ENCODE assay signal across 23 mouse cellular contexts in the genomic region with DNA sequence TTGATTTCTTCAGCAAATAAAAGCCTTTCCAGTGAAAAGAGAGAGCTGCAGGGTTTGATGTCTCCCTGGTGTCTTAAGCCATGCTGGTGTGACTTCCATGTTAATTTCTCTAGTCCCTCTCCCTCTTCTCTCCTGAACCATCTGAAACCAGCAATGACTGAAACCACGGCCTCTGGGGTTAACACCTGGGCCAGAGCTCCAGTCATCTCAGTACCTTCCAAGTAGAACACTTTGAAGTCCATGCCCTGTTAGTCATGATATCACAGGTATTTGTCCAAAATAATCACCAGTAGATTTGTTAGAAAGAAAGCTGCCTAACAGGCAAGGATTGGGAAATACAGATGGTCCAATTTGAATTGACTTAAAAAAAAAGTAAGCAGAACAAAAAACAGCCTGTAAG. TPM values are rescaled to one million over a fixed set of nuclear protein-coding genes. Genes with fewer than 3 reads are reported as not detected.
"Had no signal": no experiment of that assay in that cellular context is flagged by ENCODE, and none has a peak within 500 bp of the region (broad histone marks: within the 10 kb centered on the region; RNA-seq: fewer than 3 reads in every experiment).

No protein-coding gene starts in this region.

- H3K4me1 ChIP-seq: stomach, embryonic 15.5 days had no signal

- H3K9ac ChIP-seq: neural tube, embryonic 13.5 days; neural tube, embryonic 15.5 days; stomach, embryonic 15.5 days had no signal

- H3K36me3 ChIP-seq: neural tube, embryonic 13.5 days; neural tube, embryonic 15.5 days; stomach, embryonic 15.5 days had no signal

- H3K9me3 ChIP-seq: neural tube, embryonic 13.5 days; neural tube, embryonic 15.5 days; stomach, embryonic 15.5 days had no signal

- H3K4me2 ChIP-seq: neural tube, embryonic 13.5 days; neural tube, embryonic 15.5 days; stomach, embryonic 15.5 days had no signal

- H3K27me3 ChIP-seq: neural tube, embryonic 13.5 days; neural tube, embryonic 15.5 days; stomach, embryonic 15.5 days had no signal

- DNase-seq: retina, postnatal 1 day; right cerebral cortex, adult 18-20 months; right cerebral cortex, postnatal 14 days; right cerebral cortex, postnatal 25 days; right cerebral cortex, postnatal 4 days; spleen, adult 18-20 months; thymus, adult 18-20 months; thymus, adult 2 months; thymus, postnatal 14 days; thymus, postnatal 25 days; thymus, postnatal 36 days; thymus, postnatal 4 days had no signal

- H3K27ac ChIP-seq: neural tube, embryonic 13.5 days; neural tube, embryonic 15.5 days; stomach, embryonic 15.5 days; stomach, postnatal 0 days had no signal

- H3K4me3 ChIP-seq: neural tube, embryonic 13.5 days; neural tube, embryonic 15.5 days; stomach, embryonic 15.5 days had no signal

RNA-seq across cellular contexts. Expression of gene Lhx8, which starts 56.8 kb away (rescaled TPM):
- total RNA-seq: neutrophil, adult 5-6 weeks had no signal
- polyA plus RNA-seq: neural tube, embryonic 13.5 days; neural tube, embryonic 14.5 days; small intestine, adult 2 months; spleen, adult 2 months; stomach, embryonic 14.5 days; stomach, embryonic 16.5 days; stomach, postnatal 0 days; urinary bladder, adult 2 months had no signal
